In genomic region chr7:64155226-64155625, GRCm38 (mm10) we compare ENCODE assay signal across 9 mouse cellular contexts. TPM values are rescaled to one million over a fixed set of nuclear protein-coding genes. Genes with fewer than 3 reads are reported as not detected.
A peak's percentile ranks its signal among the peaks of the same experiment; 100 is the strongest.
DNase-seq lines count a peak whose midpoint lies in the region; ATAC-seq and TF ChIP-seq lines count a peak whose summit lies in the region.
"Had no signal": no experiment of that assay in that cellular context is flagged by ENCODE, and none has a peak within 500 bp of the region (broad histone marks: within the 10 kb centered on the region; RNA-seq: fewer than 3 reads in every experiment).

No protein-coding gene starts in this region.

- H3K4me2 ChIP-seq in heart, embryonic 15.5 days: peak overlapping the region; percentile 52
- peak overlapping the region; percentile 47 for H3K4me2 ChIP-seq in embryonic facial prominence, embryonic 14.5 days (ENCODE audit: low read depth, low read length)
- H3K4me2 ChIP-seq in hindbrain, embryonic 12.5 days (replicated peaks): peak overlapping the region; percentile 41
- H3K4me2 ChIP-seq in liver, postnatal 0 days (ENCODE audit: low read depth, low read length): peak overlapping the region; percentile 45; the same call in 1 of the 2 replicates

- H3K27ac ChIP-seq in heart, embryonic 15.5 days: no peak overlapping the region
- no peak overlapping the region for H3K27ac ChIP-seq in embryonic facial prominence, embryonic 14.5 days (replicated peaks; ENCODE audit: low read depth, low read length)
- H3K27ac ChIP-seq in hindbrain, embryonic 12.5 days: no peak overlapping the region
- H3K27ac ChIP-seq in liver, postnatal 0 days (ENCODE audit: low read depth): no peak overlapping the region

- no peak for TF ChIP-seq EP300 in liver, postnatal 0 days (IDR thresholded peaks at IDR 0.05; ENCODE audit: low read depth)

- no peak for ATAC-seq in heart, embryonic 15.5 days (replicated peaks; ENCODE audit: insufficient number of reproducible peaks, insufficient read depth, low FRiP score, low read depth)
- no peak for ATAC-seq in embryonic facial prominence, embryonic 14.5 days (ENCODE audit: low read depth)
- no peak for ATAC-seq in hindbrain, embryonic 12.5 days (ENCODE audit: low FRiP score)
- ATAC-seq in liver, postnatal 0 days: no peak

- no peak overlapping the region for H3K9ac ChIP-seq in heart, embryonic 15.5 days
- H3K9ac ChIP-seq in embryonic facial prominence, embryonic 14.5 days (ENCODE audit: low read depth, low read length): no peak overlapping the region
- no peak overlapping the region for H3K9ac ChIP-seq in hindbrain, embryonic 12.5 days
- no peak overlapping the region for H3K9ac ChIP-seq in liver, postnatal 0 days (replicated peaks)

- peak overlapping the region; percentile 24 for H3K4me3 ChIP-seq in heart, embryonic 15.5 days
- H3K4me3 ChIP-seq in embryonic facial prominence, embryonic 14.5 days (ENCODE audit: low read depth, low read length): no peak overlapping the region
- no peak overlapping the region for H3K4me3 ChIP-seq in hindbrain, embryonic 12.5 days
- no peak overlapping the region for H3K4me3 ChIP-seq in liver, postnatal 0 days (ENCODE audit: low read depth, low read length)

- no peaks in the 10 kb centered on the region for H3K36me3 ChIP-seq in heart, embryonic 15.5 days
- no peaks in the 10 kb centered on the region for H3K36me3 ChIP-seq in embryonic facial prominence, embryonic 14.5 days (ENCODE audit: control insufficient read depth, insufficient read depth, low read length)
- no peaks in the 10 kb centered on the region for H3K36me3 ChIP-seq in hindbrain, embryonic 12.5 days
- H3K36me3 ChIP-seq in liver, postnatal 0 days (replicated peaks; ENCODE audit: insufficient read depth, low read length): no peaks in the 10 kb centered on the region

- WGBS in heart, embryonic 15.5 days: 60% methylated on average over 4 of the region's 4 CpGs
- 64% methylated on average over 4 of the region's 4 CpGs for WGBS in embryonic facial prominence, embryonic 14.5 days
- WGBS in hindbrain, embryonic 12.5 days: 82% methylated on average over 4 of the region's 4 CpGs
- WGBS in liver, postnatal 0 days (ENCODE audit: insufficient replicate concordance): 62% methylated on average over 4 of the region's 4 CpGs

- no peak for DNase-seq in heart, postnatal 4 days
- DNase-seq in embryonic facial prominence, embryonic 14.5 days (ENCODE audit: low spot score): no peak
- DNase-seq in liver, postnatal 0 days: no peak
- no peak for DNase-seq in embryo, embryonic 10.5 days (ENCODE audit: low spot score)
- no peak for DNase-seq in kidney, adult 11 months
- DNase-seq in right cerebral cortex, postnatal 25 days: no peak

- no peak for TF ChIP-seq CTCF in liver, postnatal 0 days (IDR thresholded peaks at IDR 0.05; ENCODE audit: low read depth)

- H3K9me3 ChIP-seq in heart, embryonic 15.5 days (replicated peaks): no peaks in the 10 kb centered on the region
- no peaks in the 10 kb centered on the region for H3K9me3 ChIP-seq in embryonic facial prominence, embryonic 14.5 days (ENCODE audit: control insufficient read depth, low read length)
- H3K9me3 ChIP-seq in hindbrain, embryonic 12.5 days (replicated peaks): no peaks in the 10 kb centered on the region
- H3K9me3 ChIP-seq in liver, postnatal 0 days (ENCODE audit: low read length): no peaks in the 10 kb centered on the region

- H3K27me3 ChIP-seq in heart, embryonic 15.5 days: no peaks in the 10 kb centered on the region
- no peaks in the 10 kb centered on the region for H3K27me3 ChIP-seq in embryonic facial prominence, embryonic 14.5 days (replicated peaks; ENCODE audit: control insufficient read depth, insufficient read depth, low read length)
- no peaks in the 10 kb centered on the region for H3K27me3 ChIP-seq in hindbrain, embryonic 12.5 days
- H3K27me3 ChIP-seq in liver, postnatal 0 days (ENCODE audit: insufficient read depth, low read length): no peaks in the 10 kb centered on the region

- H3K4me1 ChIP-seq in heart, embryonic 15.5 days (replicated peaks): peaks cover 18% of the 10 kb centered on the region
- peaks cover 5% of the 10 kb centered on the region; the same call in 1 of the 2 replicates for H3K4me1 ChIP-seq in embryonic facial prominence, embryonic 14.5 days (ENCODE audit: control insufficient read depth, insufficient read depth, low read length)
- H3K4me1 ChIP-seq in hindbrain, embryonic 12.5 days: peaks cover 24% of the 10 kb centered on the region
- peaks cover 9% of the 10 kb centered on the region; the same call in 1 of the 2 replicates for H3K4me1 ChIP-seq in liver, postnatal 0 days (ENCODE audit: insufficient read depth)

RNA-seq across cellular contexts. Expression of gene Trpm1, which starts 1.6 kb away (rescaled TPM):
- polyA plus RNA-seq in heart, embryonic 15.5 days (2015; fragmentation: Nextera tagmentation; extraction: Ambion mirVana): 0.11 and 0.13 TPM in 2 replicates
- not detected for total RNA-seq in heart, postnatal 4 days (2021)
- 1.7 and 1.8 TPM in 2 replicates for polyA plus RNA-seq in embryonic facial prominence, embryonic 14.5 days (2014; fragmentation: Nextera tagmentation; extraction: Ambion mirVana)
- polyA plus RNA-seq in hindbrain, embryonic 12.5 days (2016; fragmentation: Nextera tagmentation; extraction: Ambion mirVana): 0.31 and 0.43 TPM in 2 replicates
- 0.24 TPM in 1 of 2 replicates, not detected in the other for polyA plus RNA-seq in liver, postnatal 0 days (2015; fragmentation: Nextera tagmentation; extraction: Ambion mirVana)
- total RNA-seq: hematopoietic stem cell, adult 5-6 weeks had no signal
